Mouse (Mus musculus): ENCODE results near the gene Nfu1. TPM values are rescaled to one million over a fixed set of nuclear protein-coding genes. Genes with fewer than 3 reads are reported as not detected.

Nfu1 gene
- total RNA-seq (2014; rRNA removed) (395 and 506 TPM in 2 replicates), polyA plus RNA-seq (2015; fragmentation: Nextera tagmentation; extraction: Ambion mirVana) (163 and 175 TPM in 2 replicates)

DNA sequence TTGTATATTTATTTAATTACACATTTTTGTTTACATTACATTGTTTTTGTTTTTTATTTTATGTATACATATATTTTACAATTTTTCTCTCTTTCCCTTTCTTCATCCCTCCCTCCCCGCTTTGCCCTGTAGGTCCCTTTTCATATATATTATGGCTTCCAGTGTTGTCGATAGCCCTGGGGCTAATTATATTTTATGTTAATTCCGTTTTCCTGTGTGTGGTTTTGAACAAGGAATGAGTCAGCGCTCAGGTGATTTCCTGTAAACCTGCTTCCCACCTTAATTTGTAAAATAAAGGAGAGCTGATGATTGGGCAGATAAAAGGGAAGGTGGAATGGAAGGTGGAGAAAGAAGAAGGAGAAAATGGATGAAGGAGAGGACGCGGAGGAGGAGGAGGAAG lies at the start of gene Nfu1:
Gene Nfu1 (plus strand): TSS at position 350 of the 400 bp plus-strand sequence.
- Histone ChIP-seq H3K9ac (replicated peaks; ENCODE audit: low read length, poor library complexity, severe bottlenecking) (peak within 1 kb of the TSS; percentile 97), H3K4me3 (ENCODE audit: low read depth, low read length) (peak within 1 kb of the TSS; percentile 61), H3K27me3 (ENCODE audit: insufficient read depth, low read length) (no peaks in the 10 kb centered on the region), H3K27ac (ENCODE audit: low read depth, low read length) (peak within 1 kb of the TSS; percentile 79), H3K36me3 (ENCODE audit: insufficient read depth, low read length) (peaks cover 6% of the 10 kb centered on the region; the same call in 1 of the 2 replicates), H3K9me3 (ENCODE audit: low read length) (no peaks in the 10 kb centered on the region), H3K4me2 (ENCODE audit: low read depth, low read length, poor library complexity, severe bottlenecking) (peak within 1 kb of the TSS; percentile 66), H3K4me1 (ENCODE audit: insufficient read depth, low read length) (peaks cover 4% of the 10 kb centered on the region; the same call in 1 of the 2 replicates)
- TF ChIP-seq CTCF (IDR thresholded peaks at IDR 0.05), result no peak
- 79% methylated on average over 6 of the region's 6 CpGs for WGBS
- no peak for DNase-seq (ENCODE audit: low spot score)
- no peak for ATAC-seq (ENCODE audit: low FRiP score)

DNA sequence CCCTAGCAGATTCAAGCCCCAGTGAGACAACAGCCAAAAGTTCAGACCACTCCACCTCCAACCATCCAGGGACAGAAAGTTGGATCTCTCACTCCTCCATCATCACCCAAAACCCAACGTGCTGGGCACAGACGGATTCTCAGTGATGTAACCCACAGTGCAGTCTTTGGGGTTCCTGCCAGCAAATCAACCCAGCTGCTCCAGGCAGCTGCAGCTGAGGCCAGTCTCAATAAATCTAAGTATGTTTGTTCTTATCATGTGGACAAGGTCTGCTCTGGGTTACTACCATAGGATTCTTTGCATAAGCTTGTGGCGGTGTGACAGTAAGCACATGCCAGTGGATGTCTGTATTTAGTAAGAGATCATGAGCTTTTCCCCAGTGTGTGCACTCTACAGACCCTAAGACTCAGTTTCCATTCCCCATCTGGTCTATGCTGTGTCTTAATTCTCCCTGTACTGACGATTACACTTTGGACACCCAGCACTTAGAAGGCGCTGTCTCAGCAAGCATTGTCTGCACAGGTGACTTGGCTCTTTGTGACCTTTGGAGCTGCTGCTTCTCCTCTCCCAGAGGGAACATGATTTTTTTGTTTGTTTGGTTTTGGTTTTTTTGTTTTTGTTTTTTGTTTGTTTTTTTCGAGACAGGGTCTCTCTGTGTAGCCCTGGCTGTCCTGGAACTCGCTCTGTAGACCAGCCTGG lies 44.9 kb upstream of the Nfu1 start:
- Histone ChIP-seq H3K27me3 (ENCODE audit: insufficient read depth, low read length) (no peaks in the 10 kb centered on the region), H3K4me1 (ENCODE audit: insufficient read depth, low read length) (no peaks in the 10 kb centered on the region), H3K36me3 (ENCODE audit: insufficient read depth, low read length) (peaks cover 59% of the 10 kb centered on the region), H3K27ac (ENCODE audit: low read depth, low read length) (no peak overlapping the region), H3K9me3 (ENCODE audit: low read length) (no peaks in the 10 kb centered on the region), H3K4me2 (ENCODE audit: low read depth, low read length, poor library complexity, severe bottlenecking) (no peak overlapping the region), H3K9ac (replicated peaks; ENCODE audit: low read length, poor library complexity, severe bottlenecking) (no peak overlapping the region), H3K4me3 (ENCODE audit: low read depth, low read length) (no peak overlapping the region)
- ATAC-seq (ENCODE audit: low FRiP score), result no peak
- 93% methylated on average over 7 of the region's 7 CpGs for WGBS
- no peak for TF ChIP-seq CTCF (IDR thresholded peaks at IDR 0.05)
- DNase-seq (ENCODE audit: low spot score), result no peak

DNA sequence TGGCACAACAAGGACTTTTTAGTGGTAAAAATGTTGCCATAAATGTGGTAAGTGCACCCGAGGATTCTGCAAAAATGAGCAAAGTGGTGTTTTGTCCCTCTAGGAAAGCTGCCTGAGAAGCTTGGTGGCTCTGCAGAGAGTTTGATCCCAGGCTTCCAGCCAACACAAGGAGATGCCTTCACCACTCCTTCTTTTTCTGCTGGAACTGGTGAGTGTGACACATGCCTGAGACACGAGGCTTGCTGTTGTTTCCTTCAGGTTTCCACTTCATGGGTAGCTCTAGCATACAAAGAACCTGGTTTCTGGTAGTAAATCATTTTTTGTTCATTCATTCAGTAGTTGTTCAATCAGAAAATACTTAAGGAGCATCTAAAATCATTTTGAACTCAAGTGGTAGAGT lies 41.9 kb upstream of the Nfu1 start:
- no peak overlapping the region for H3K4me2 ChIP-seq (ENCODE audit: low read depth, low read length, poor library complexity, severe bottlenecking)
- H3K9me3 ChIP-seq (ENCODE audit: low read length), result no peaks in the 10 kb centered on the region
- no peak overlapping the region for H3K9ac ChIP-seq (replicated peaks; ENCODE audit: low read length, poor library complexity, severe bottlenecking)
- H3K4me3 ChIP-seq (ENCODE audit: low read depth, low read length), result no peak overlapping the region
- WGBS, result 86% methylated on average over 2 of the region's 2 CpGs
- TF ChIP-seq CTCF (IDR thresholded peaks at IDR 0.05), result no peak
- ATAC-seq (ENCODE audit: low FRiP score), result no peak
- H3K27ac ChIP-seq (ENCODE audit: low read depth, low read length), result no peak overlapping the region
- H3K27me3 ChIP-seq (ENCODE audit: insufficient read depth, low read length), result no peaks in the 10 kb centered on the region
- no peaks in the 10 kb centered on the region for H3K4me1 ChIP-seq (ENCODE audit: insufficient read depth, low read length)
- H3K36me3 ChIP-seq (ENCODE audit: insufficient read depth, low read length), result peaks cover 53% of the 10 kb centered on the region
- no peak for DNase-seq (ENCODE audit: low spot score)

DNA sequence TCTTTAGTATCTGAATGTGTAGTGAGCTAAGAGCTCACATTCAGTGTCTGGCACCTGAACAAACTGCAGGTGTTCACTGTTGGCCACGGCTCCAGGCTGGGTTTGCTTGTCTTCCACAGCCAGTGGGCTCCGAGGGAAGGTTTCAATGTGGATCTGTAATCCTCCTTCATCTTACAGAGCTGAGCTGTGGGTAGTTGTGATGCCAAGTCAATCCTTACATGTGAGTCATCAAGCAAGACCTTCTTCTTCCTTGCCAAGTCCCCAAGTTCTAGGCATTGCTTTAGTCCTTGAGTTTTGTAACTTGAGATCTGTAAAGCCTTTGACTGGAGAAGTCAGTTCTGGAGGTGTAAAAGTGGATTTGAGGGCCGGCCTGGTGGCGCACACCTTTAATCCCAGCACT lies 35.1 kb upstream of the Nfu1 start:
- peaks cover 33% of the 10 kb centered on the region for H3K36me3 ChIP-seq (ENCODE audit: insufficient read depth, low read length)
- WGBS, result 94% methylated on average over 4 of the region's 4 CpGs
- H3K9ac ChIP-seq (replicated peaks; ENCODE audit: low read length, poor library complexity, severe bottlenecking), result no peak overlapping the region

DNA sequence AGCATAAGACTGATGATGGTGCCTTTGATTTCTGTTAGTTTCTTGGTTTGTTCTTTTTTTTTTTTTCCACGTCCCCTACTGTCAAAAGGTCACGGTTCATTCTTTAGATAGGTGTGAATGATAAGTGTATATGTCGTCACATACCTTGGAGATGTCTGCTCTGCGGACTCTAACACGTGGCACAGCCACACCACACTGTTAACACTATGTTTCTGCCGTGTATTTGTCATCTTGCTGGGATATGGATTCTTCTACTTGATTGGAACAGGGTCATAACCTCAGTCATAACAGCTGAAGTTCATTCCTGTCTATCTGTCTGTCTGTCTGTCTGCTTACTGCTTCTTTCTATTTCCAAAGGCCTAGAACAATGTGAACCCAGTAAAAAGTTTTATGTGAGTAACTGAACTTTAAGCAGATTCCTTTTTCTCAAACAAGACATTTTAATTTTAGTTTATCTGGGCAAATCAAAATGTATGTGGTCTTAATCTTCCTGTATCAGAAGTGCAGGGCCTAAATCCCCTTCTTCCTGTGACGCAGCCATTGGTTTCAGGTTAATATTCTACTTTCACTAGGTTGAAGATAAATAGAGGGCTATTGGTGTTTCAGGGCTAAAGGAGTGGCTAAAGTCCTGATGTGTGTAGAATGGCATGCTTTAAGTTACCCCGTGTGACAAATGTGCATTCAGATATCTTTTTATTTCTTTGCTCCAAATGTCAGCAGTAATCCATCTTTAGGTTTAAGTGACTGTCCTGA lies 30.7 kb upstream of the Nfu1 start:
- Histone ChIP-seq H3K4me2 (ENCODE audit: low read depth, low read length, poor library complexity, severe bottlenecking) (no peak overlapping the region), H3K4me1 (ENCODE audit: insufficient read depth, low read length) (no peaks in the 10 kb centered on the region), H3K9ac (replicated peaks; ENCODE audit: low read length, poor library complexity, severe bottlenecking) (no peak overlapping the region), H3K4me3 (ENCODE audit: low read depth, low read length) (no peak overlapping the region), H3K36me3 (ENCODE audit: insufficient read depth, low read length) (peaks cover 16% of the 10 kb centered on the region), H3K9me3 (ENCODE audit: low read length) (no peaks in the 10 kb centered on the region), H3K27ac (ENCODE audit: low read depth, low read length) (no peak overlapping the region), H3K27me3 (ENCODE audit: insufficient read depth, low read length) (no peaks in the 10 kb centered on the region)
- no peak for TF ChIP-seq CTCF (IDR thresholded peaks at IDR 0.05)
- DNase-seq (ENCODE audit: low spot score), result no peak
- 93% methylated on average over 8 of the region's 8 CpGs for WGBS
- no peak for ATAC-seq (ENCODE audit: low FRiP score)

More for the DNA sequence above, 35.1 kb upstream of the Nfu1 start:
- TF ChIP-seq CTCF (IDR thresholded peaks at IDR 0.05), result no peak
- ATAC-seq (ENCODE audit: low FRiP score) (no peak), DNase-seq (ENCODE audit: low spot score) (no peak)
- Histone ChIP-seq H3K4me1 (ENCODE audit: insufficient read depth, low read length) (no peaks in the 10 kb centered on the region), H3K27ac (ENCODE audit: low read depth, low read length) (no peak overlapping the region), H3K4me3 (ENCODE audit: low read depth, low read length) (no peak overlapping the region), H3K27me3 (ENCODE audit: insufficient read depth, low read length) (no peaks in the 10 kb centered on the region), H3K4me2 (ENCODE audit: low read depth, low read length, poor library complexity, severe bottlenecking) (no peak overlapping the region), H3K9me3 (ENCODE audit: low read length) (no peaks in the 10 kb centered on the region)

DNA sequence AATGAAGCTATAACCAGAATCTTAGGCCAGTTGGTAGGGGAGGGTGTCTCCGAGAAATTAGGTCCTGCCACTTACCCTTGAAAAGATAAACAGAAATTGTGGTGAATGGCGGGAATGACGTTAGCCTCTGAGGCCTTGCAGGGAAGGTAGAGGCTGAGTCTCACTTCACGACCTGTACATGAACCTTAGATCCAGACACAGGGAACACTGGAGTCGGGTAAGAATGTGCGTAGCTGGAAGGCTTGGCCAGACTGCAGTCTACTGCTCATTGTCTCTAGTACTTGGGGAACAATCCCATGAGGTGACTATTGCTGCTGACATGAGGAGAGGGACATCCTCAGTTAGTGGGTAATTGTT lies 30.1 kb upstream of the Nfu1 start:
- Histone ChIP-seq H3K27me3 (ENCODE audit: insufficient read depth, low read length) (no peaks in the 10 kb centered on the region), H3K4me3 (ENCODE audit: low read depth, low read length) (no peak overlapping the region), H3K36me3 (ENCODE audit: insufficient read depth, low read length) (peaks cover 13% of the 10 kb centered on the region), H3K9ac (replicated peaks; ENCODE audit: low read length, poor library complexity, severe bottlenecking) (no peak overlapping the region), H3K4me2 (ENCODE audit: low read depth, low read length, poor library complexity, severe bottlenecking) (no peak overlapping the region), H3K4me1 (ENCODE audit: insufficient read depth, low read length) (no peaks in the 10 kb centered on the region), H3K9me3 (ENCODE audit: low read length) (no peaks in the 10 kb centered on the region), H3K27ac (ENCODE audit: low read depth, low read length) (no peak overlapping the region)
- ATAC-seq (ENCODE audit: low FRiP score), result no peak
- no peak for DNase-seq (ENCODE audit: low spot score)
- no peak for TF ChIP-seq CTCF (IDR thresholded peaks at IDR 0.05)
- WGBS, result 91% methylated on average over 6 of the region's 6 CpGs
